Mouse (Mus musculus): ENCODE results near the gene Zfp775.

The Zfp775 gene

DNA sequence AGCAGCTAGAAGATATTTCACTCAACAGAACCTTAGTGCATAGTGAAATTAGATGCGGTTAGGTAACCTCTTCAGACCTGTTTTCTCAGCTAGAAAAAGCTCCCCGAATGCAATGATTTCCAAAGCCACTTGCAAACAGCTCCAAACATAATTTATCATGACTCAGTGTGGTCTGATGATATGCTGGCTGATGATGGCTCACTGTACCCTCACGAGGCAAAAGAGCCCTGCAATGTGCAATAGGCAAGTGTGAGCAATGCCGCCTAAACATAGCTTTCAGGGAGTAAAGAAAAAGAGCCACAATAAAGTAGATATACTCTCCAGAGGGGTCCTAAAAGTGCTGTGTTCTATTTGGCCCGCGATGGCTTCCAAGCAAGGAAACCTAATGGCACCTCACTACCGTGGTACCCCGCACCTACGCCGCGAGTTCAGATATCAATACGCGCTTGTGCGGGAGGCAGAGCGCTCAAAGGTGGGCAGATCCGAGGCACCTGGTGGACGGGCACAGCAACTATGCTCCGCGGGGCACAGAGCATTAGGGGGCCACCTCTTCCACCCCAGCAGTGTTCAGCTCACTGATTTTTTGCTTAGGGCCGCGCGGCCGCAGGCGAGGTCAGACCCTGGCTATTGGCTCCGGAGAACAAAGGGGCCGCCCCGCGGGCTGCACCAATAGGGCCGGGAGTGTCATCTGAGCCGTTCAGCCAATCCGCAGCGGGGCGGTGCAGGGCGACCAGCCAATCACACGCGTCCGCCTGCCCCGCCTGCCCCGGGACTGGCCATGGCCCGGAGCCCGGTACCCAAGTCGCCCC lies at the start of gene Zfp775:
Zfp775 (plus strand) TSS at position 793 of the 809 bp plus-strand sequence.
- DNase-seq (ENCODE audit: low spot score): peak; percentile 85

DNA sequence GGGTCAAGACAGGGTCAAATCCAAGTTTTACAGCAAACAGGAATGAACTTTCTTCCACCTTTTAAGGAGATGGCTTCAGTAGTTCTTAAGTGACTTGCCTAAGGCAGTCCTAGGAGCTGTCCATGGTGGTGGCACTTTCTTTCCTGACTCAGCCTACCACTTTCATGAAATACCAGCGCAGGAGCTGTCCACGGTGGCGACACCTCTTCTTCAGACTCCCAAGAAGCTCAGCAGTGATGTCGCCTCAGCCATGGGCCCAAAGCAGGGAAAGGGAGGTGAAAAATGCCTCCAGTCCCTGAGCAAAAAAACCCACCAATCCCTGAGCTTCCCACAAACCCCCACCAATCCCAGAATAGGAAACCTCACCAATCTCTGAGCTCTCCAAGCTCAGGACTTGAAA lies 48.9 kb upstream of the Zfp775 start:
- DNase-seq (ENCODE audit: low spot score): no peak

DNA sequence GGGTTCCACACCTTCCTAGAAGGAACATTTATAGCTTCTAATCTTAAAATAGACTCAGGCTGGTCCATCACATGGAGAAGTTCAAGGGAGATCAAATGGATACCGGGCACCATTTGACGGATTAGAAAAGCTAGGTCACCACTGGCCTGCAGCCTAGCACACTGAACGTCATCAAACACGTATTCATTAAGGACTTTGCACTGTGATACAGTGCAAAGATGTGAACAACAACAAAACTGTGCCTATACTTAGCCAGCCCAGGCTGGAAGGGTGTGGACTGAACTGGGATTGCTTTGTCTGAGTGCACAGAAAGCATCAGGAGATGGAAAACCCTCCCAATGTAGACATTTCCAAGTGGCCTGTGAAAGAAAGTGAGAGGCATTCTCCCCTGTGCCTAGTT lies 48.0 kb upstream of the Zfp775 start:
- no peak for DNase-seq (ENCODE audit: low spot score)

DNA sequence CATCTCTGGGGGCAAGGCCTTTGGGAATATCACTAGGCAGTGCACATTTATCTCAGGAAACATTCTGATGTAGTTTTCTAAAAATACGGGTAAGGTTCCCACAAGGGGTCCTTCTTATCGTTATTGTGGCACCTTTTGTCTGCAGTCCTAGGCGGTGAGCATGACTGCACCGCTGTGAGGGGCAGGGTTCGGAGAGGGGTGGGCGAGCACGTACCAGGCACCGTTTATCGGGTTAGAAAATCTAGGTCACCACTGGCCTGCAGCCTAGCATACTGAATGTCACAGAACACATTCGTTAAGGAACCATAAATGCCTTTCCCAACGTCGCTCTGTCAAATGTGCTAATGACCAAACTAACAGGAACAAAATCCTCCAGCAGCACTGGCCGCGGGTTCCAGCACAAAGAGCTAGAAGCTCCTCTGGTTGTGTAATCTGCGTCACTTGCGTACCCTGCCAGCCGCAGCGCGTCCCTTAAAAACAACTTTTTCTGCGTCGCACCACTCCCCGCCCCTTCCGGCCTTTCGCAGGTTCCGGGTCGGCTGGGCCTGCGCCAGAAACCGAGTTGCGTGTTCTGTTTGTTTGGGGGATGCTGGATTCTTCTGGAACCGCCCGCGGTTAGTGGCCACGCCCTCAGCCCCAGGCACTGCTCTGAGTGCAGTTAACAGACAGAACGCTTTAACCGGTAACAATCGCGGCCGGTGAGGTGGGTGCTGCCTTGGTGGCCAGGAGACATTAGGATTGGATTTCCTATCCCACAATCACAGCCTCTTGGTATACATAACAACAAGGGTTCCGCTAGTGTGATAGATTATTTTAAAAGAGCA lies 47.4 kb upstream of the Zfp775 start, which contains the start of gene Lrrc61:
Lrrc61 (plus strand) TSS at position 517 of the 824 bp plus-strand sequence.
- DNase-seq (ENCODE audit: low spot score): peak; percentile 93

DNA sequence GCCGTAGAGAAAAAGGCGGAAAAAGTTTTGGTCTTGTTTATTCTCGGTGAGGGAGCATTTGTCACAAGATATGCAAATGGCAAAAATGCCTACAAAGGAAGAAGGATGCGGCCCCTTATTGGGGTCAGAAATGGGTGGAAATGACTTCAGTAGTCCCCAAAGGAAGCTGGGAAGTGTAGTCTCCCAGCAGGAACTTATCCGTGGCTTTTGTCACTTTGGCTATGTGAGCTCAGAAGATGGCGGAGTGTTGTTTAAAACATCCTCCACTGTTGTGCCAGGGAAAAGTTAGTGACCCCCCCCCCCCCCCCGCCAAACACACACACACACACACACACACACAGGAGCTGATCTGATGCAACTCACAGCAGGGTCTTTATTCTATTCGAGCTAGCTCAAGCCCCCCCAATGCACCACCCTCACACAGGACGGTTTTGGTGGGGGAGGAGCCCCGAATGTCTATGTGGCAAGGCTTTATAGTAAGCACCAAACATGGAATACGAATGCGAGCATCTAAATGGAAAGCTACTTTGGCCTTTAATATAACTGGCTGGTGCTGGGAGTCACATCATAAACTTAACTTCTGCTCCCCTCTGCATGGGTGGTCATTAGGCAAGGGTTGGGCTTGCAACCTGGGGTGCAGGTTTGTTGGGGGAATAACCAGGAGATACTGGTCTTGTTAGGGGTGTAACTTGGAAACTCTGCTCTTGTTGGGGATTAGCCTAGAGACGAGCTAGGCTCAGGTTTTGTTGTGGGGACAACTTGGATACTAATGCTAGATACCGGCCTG lies 46.6 kb upstream of the Zfp775 start:
- DNase-seq (ENCODE audit: low spot score): no peak

DNA sequence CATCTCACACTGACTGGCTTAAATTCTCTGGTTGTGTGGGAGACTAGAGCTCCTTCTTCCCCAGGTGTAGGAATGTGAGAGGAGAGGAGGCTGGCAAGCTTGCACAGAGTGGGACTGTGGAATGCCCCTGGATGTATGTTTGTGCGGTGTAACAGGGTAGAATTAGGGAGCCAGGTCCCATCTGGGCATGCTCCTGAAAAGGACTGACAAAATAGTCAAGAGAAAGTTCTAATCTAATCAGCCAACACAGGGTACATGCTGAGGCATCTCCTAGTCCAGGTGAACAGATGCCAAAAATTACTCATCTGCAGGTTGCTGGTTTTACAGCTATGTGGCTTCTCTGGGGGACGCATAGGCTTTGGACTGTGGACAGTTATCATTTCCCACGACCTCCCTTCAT lies 45.9 kb upstream of the Zfp775 start:
- no peak for DNase-seq (ENCODE audit: low spot score)

DNA sequence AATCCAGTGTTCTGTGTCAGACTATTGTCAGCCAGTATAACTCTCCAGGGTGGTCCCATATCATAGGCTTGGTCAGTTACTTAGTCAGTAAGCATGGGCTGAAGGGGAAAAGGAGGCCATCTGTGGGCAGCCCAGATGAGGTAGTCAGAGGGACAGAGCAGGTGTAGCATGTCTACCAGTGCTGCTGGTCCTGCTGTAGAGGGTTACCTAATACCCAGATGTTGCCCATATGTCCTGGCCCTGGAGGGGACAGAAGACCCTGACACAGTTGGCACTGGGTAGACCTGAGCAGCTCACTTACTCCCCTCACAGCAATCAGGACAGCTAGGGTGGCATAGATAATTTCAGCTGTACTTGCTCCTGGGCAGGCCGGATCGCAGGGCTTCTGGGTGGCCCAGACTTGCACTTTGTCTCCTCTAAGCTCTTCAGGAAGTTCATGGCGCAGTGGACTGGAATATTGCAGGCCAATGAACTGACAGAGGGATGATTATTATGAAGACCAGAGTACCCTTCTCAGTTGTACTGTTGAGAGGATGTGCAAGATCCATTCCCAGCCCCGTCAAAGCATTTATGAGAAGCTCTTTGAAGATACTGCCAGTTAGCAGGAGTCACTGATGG lies 36.1 kb upstream of the Zfp775 start:
- no peak for DNase-seq (ENCODE audit: low spot score)

DNA sequence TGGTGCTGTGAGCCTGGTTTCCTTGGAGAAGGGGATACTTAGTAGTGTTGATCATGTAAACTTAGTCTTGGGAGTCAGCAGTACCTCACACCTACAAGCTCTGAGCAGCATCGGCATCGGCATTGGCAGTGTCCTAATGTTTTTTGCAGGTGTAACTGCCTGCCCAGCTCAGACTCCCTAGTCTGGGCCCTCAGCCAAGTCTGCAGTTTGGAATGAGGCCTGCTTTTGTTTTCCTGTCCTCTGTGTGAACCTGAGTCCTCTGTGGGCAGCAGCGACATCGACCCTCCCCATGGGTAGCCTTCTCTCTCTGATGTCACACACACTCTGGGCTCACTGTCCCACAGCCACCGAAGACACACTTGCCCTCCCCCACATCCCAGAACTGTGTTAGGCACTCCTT lies 35.6 kb upstream of the Zfp775 start:
- no peak for DNase-seq (ENCODE audit: low spot score)

DNA sequence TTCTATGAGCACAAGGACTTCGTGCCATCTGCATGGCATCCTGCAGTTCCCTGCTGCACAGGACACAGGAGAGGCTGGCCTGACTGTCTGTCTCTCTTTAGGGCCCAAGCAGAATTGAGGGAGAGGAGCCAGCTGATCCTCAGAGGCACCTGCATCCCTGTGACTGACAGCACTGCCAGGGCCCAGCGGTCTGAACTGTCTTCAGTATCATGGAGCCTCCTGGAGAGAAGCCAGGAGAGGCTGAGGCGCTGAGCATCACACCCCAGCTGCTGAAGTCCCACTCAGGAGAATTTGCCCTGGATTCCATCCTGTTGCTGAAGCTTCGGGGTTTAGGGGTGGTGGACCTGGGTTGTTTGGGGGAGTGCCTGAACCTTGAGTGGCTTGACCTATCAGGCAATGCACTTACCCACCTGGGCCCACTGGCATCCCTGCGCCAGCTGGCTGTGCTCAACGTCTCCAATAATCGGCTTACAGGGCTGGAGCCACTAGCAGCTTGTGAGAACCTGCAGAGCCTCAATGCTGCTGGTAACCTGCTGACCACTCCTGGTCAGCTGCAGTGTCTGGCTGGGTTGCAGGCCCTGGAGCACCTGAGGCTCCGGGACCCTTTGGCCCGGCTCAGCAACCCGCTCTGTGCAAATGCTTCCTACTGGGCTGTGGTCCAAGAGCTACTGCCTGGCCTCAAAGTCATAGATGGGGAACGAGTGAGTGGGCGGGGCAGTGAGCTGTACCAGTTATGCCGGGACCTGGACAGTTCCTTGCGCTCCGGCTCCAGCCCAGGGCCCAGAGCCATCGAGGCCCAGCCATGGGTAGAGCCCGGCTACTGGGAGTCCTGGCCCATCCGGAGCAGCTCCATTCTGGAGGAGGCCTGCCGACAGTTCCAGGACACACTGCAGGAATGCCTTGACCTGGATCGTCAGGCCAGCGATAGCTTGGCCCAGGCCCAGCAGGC lies 33.6 kb upstream of the Zfp775 start:
- no peak for DNase-seq (ENCODE audit: low spot score)

DNA sequence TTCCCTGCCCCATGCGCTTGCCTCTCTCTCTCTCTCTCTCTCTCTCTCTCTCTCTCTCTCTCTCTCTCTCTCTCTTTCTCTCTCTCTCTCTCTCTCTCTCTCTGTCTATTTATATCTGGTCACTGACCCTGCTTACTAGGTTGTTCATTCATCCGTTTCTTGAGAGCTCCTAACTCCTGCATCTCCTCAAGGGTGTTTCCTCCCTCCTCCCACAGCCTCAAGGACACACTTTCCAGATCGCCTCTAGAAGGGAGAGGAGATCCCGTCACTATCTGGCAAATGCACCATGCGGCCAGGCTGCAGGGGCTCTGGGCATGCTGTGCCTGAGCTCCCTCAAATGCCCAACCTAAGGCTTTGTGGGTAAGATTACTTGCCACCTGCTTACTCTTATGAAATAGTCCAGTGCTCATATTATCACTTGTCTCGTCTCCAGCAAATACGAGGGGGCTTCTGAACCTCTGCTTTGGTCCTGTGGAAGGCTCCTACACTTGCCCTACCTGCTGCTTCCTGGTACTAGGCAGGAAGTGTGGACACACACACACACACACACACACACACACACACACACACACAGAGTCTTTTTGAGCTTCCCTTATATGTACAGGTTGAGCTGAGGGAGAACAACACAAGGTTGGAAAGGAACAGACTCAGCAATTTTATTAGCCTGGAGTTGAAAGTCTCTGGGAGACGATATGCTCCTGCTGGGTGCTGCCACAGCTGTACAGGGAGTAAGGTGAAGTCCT lies 32.6 kb upstream of the Zfp775 start:
- DNase-seq (ENCODE audit: low spot score): no peak

DNA sequence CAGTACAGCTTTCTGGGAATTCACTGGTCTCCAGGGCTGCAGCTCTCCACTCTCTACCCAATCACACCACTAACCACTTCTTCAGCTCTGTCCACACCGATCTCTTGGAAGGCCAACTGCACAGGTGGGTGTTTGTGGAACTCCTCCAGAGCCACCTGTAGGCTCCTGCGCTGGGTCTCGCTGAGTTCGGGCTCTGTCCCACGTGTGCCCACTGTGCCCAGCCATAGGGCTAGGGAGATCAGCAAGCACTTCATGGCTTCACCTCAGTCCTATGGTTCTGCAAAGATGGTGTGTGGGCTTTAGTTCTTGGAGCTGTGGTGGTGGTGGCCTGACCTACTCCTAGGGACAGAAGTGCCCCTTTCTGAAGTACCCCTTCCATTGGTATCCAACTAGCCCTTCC lies 29.8 kb upstream of the Zfp775 start:
- no peak for DNase-seq (ENCODE audit: low spot score)

DNA sequence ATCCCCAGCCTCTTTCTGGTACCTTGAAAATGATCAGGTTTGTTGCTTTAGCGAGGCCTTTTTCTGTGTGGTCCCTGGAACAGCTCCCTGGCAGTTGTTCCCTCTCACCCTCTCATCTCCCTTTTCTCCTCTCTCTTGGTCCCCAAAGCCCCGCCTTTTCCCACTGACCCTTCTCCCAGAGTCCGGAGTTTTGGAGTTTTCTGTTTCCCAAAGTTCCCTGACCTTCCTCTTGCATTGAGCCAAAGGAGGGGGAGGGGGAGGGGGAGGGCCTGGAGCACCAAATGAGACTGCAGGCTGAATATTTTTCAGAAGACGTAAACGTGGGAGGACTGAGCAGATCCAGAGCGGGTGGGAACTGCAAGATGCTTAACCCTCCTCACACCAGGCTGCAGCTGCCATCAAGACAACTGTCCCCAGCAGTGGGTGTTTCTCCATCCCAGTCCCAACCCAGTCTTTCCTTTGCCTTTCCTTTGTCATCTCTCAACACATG lies 29.2 kb upstream of the Zfp775 start, which contains the start of gene Rarres2:
Rarres2 (minus strand) TSS at position 218 of the 490 bp plus-strand sequence.
- no peak for DNase-seq (ENCODE audit: low spot score)

DNA sequence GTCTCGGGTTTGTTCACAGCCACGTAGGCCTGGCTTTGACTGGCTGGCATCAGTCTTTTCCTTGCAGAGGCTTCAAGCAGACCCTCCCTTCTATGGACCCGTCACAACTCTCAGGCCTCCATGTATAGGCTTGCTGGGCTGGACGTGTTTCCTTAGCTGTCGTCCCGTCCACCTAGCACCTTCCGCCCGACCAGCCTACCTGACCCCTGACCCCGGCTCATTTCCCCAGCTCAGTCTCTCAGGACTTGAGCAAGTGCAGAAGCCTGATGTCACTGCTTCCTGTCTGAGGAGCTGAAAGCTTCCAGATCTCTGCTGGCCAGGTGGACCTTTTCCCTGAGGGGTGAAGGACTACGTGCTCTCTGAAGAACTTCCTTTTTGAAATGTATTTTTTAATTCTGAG lies 28.6 kb upstream of the Zfp775 start:
- DNase-seq (ENCODE audit: low spot score): no peak

DNA sequence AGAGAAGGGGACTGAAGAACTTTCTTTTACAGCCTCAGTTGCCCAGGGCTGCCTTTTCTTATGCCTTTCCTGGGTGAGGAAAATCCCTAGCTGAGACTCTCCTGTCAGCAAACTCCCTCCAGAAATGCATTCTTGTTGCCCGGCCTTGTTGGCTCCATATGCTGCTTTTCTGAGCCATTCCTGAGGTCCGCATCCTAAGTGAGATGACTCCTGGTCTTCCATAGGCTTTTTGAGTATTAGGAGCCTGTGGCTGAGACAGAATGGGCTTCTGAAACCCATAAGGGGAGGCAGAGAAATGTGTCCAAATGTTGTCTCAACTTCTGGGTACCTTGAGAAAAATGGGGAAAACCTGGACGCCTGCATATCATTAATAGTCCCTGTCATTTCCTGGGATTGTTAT lies 27.9 kb upstream of the Zfp775 start:
- no peak for DNase-seq (ENCODE audit: low spot score)

DNA sequence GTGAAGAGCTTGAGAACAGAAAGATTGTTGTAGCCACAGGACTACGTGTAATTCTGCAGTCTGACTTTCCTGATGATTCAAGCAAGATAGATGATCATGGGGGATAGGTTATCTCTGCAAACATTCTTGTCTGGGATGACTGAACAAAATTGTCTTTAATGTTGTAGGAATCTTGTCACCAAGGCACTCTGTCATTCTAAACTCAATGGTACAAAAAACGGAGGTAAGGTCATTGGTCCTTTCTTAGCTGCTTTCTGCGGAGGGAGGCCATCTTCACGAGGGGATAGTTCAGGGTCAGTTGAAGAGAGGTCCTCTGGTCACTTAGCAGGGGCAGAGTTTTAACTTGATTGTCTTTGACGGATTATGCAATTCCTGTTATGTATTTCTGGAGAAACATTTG lies 23.1 kb upstream of the Zfp775 start:
- no peak for DNase-seq (ENCODE audit: low spot score)

DNA sequence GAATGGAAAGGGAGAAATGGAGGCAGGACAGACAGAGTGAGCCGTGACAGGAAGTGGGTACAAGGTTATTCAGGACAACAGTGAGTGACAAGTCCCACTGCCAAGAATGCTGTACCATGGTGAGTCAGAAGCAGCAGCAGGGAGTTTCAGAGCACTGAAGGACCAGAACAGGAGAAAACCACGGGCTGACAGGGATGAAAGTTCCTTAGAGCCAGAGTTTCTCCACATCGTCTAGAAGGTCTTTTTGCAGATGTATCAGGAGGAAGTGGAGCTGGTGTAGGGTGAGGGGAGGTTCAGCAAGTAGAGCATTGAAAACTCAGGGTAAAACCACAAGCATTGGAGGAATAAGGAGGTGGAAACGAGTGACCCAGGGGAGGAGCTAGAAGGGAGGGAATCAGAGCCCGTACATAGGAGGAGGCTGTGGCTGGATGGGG lies 22.6 kb upstream of the Zfp775 start:
- DNase-seq (ENCODE audit: low spot score): no peak

DNA sequence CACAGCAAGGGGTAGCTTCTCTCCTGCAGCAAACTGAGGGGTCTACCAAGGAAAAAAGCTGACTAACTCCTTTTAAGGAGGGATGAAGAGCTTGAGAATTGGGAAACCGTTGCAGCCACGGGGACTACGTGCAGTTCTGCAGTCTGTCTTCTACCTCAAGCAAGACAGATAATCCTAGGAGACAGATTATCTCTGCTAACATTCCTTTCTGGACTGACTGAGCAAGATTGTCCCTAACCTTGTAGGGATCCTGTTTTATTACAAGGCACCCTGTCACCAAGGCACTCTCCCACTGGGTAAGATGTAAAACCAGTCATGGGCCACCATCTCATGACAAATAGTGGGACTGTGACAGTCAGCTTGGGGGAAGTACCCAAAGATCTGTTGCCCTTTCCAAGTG lies 20.6 kb upstream of the Zfp775 start:
- no peak for DNase-seq (ENCODE audit: low spot score)

DNA sequence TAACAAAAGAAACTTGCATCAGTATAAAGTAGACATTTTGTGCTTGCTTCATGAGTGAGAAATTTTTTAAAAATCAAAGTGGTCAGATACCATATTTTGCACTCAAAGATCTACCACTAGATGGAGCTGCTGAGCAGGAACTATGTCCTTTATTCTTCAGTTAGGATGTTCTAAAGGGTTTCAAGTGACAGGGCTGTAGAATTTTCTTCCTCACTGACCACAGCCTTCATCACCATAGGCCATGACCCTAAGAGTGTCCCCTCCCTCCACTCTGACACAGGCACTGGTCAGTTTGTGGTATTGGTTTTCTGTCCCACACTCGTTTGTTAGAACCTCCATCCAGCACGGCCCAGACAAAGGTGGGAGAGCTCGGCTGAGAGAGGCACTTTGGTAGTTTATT lies 19.8 kb upstream of the Zfp775 start:
- no peak for DNase-seq (ENCODE audit: low spot score)

DNA sequence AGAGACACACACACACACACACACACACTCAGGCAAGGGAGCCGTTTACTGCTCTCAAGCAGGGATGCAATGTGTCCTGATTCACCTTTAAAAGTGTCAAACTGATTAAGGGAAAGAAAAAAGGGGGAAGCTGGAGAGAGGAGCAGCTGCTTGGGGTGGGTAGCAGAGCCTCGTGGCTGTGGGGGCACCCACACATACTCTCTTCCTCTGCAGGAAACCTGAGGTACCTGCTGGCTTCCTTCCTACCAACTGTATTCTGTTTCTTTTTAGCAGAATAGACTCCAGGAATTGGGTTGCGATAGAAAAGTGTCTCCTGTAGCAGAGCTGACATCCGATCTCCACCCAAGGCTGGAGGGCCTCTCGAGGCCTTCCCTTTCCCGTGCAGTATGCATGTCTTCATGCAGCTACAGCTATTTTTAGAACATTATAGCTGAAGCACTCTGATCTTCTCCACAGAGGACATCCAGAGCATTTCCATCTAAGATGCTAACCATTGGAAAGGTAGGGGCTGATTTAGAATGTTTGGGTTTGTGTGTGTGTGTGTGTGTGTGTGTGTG lies 12.6 kb upstream of the Zfp775 start, which contains the start of gene Gm45021:
Gm45021 (plus strand) TSS at position 417 of the 557 bp plus-strand sequence.
- DNase-seq (ENCODE audit: low spot score): no peak
